Mouse (Mus musculus) testis, adult 2 months (tissue): ENCODE data around the gene Pstpip1. TPM values are rescaled to one million over a fixed set of nuclear protein-coding genes. Genes with fewer than 3 reads are reported as not detected.

Experiments
- H3K27ac ChIP-seq: fragments of 200-500 bp; 2 replicates; pipeline ENCODE4 v1.5.1; 2012; ENCODE audit warnings: low read depth, low read length; ENCODE audit not compliant: control insufficient read depth, insufficient read depth
- H3K27me3 ChIP-seq: fragments of 200-500 bp; 2 replicates; pipeline ENCODE4 v1.6.1; 2012; ENCODE audit warnings: mild to moderate bottlenecking, low read length, moderate library complexity; ENCODE audit not compliant: control insufficient read depth, insufficient read depth
- H3K36me3 ChIP-seq: fragments of 200-500 bp; 2 replicates; pipeline ENCODE4 v1.6.1; 2012; ENCODE audit warnings: mild to moderate bottlenecking, low read length; ENCODE audit not compliant: control insufficient read depth, insufficient read depth
- H3K4me1 ChIP-seq: fragments of 200-500 bp; 2 replicates; pipeline ENCODE4 v1.6.1; 2012; ENCODE audit warnings: low read length; ENCODE audit not compliant: control insufficient read depth, insufficient read depth
- H3K4me3 ChIP-seq: fragments of 200-500 bp; 2 replicates; pipeline ENCODE4 v1.5.1; 2012; ENCODE audit warnings: low read depth, mild to moderate bottlenecking, low read length, moderate library complexity, mixed read lengths; ENCODE audit not compliant: control insufficient read depth
- CTCF ChIP-seq: fragments of 200-500 bp; IDR thresholded peaks from 2 replicates; pipeline ENCODE4 v1.5.1; 2012; ENCODE audit warnings: low read depth, mild to moderate bottlenecking, inconsistent platforms, low read length, moderate library complexity; ENCODE audit not compliant: control insufficient read depth, insufficient read depth, insufficient replicate concordance
- POLR2A ChIP-seq: fragments of 200-500 bp; IDR thresholded peaks from 2 replicates; pipeline ENCODE4 v1.6.1; 2012; ENCODE audit warnings: low read depth, mild to moderate bottlenecking, inconsistent platforms, low read length, moderate library complexity; ENCODE audit not compliant: control insufficient read depth
- polyA plus RNA-seq: library from polyadenylated mRNA; depleted of rRNA; stranded (reverse); fragments of >200 nt; gene quantifications from 2 replicates; pipeline ENCODE4 v1.2.3, GENCODE M21; 2012; rRNA removed

The Pstpip1 gene
- 3.6 and 4.8 TPM in 2 replicates for polyA plus RNA-seq

GRCm38 (mm10) chr9:56089778-56090520 lies at the start of gene Pstpip1:
Gene Pstpip1 (plus strand): TSS chr9:56089962.
- Histone ChIP-seq H3K4me1 (peaks cover 10% of the 10 kb centered on the region), H3K4me3 (peak within 1 kb of the TSS; percentile 38), H3K27me3 (no peaks in the 10 kb centered on the region), H3K36me3 (no peaks in the 10 kb centered on the region), H3K27ac (no peak within 1 kb of the TSS)
- TF ChIP-seq POLR2A (no peak), CTCF (no peak)

GRCm38 (mm10) chr9:56041372-56042180 lies 48.2 kb upstream of the Pstpip1 start, which contains the start of gene Rcn2:
Gene Rcn2 (plus strand): TSS chr9:56041845.
- TF ChIP-seq CTCF, result no peak
- peak; percentile 93 for TF ChIP-seq POLR2A
- Histone ChIP-seq H3K4me1 (peaks cover 2% of the 10 kb centered on the region; the same call in 1 of the 2 replicates), H3K4me3 (peak within 1 kb of the TSS; percentile 91), H3K27ac (peak within 1 kb of the TSS; percentile 81), H3K36me3 (no peaks in the 10 kb centered on the region), H3K27me3 (no peaks in the 10 kb centered on the region)

GRCm38 (mm10) chr9:56042181-56042621 lies 47.6 kb upstream of the Pstpip1 start:
- Histone ChIP-seq H3K4me1 (peaks cover 2% of the 10 kb centered on the region; the same call in 1 of the 2 replicates), H3K4me3 (peak overlapping the region; percentile 91), H3K36me3 (no peaks in the 10 kb centered on the region), H3K27me3 (no peaks in the 10 kb centered on the region), H3K27ac (peak overlapping the region; percentile 81)
- TF ChIP-seq CTCF, result no peak
- no peak for TF ChIP-seq POLR2A

GRCm38 (mm10) chr9:56053796-56054195 lies 36.0 kb upstream of the Pstpip1 start:
- peaks cover 2% of the 10 kb centered on the region; the same call in 1 of the 2 replicates for H3K36me3 ChIP-seq
- no peaks in the 10 kb centered on the region for H3K4me1 ChIP-seq
- H3K4me3 ChIP-seq, result no peak overlapping the region
- TF ChIP-seq CTCF (no peak), POLR2A (no peak)
- H3K27ac ChIP-seq, result no peak overlapping the region
- H3K27me3 ChIP-seq, result no peaks in the 10 kb centered on the region

- Histone ChIP-seq H3K27me3 (no peaks in the 10 kb centered on the region), H3K27ac (no peak overlapping the region), H3K4me1 (no peaks in the 10 kb centered on the region), H3K4me3 (no peak overlapping the region), H3K36me3 (peaks cover 2% of the 10 kb centered on the region)
- TF ChIP-seq POLR2A (no peak), CTCF (no peak)
Measured at GRCm38 (mm10) chr9:56056147-56056546, 33.6 kb upstream of the Pstpip1 start.

- no peak for TF ChIP-seq CTCF
- no peak for TF ChIP-seq POLR2A
- no peaks in the 10 kb centered on the region; the same call in none of the 2 replicates for H3K36me3 ChIP-seq
- H3K4me1 ChIP-seq, result peaks cover 2% of the 10 kb centered on the region
- H3K27me3 ChIP-seq, result no peaks in the 10 kb centered on the region
- H3K27ac ChIP-seq, result no peak overlapping the region
- H3K4me3 ChIP-seq, result no peak overlapping the region
Measured at GRCm38 (mm10) chr9:56062336-56062735, 27.4 kb upstream of the Pstpip1 start.

GRCm38 (mm10) chr9:56065011-56065410 lies 24.8 kb upstream of the Pstpip1 start:
- no peaks in the 10 kb centered on the region for H3K27me3 ChIP-seq
- H3K36me3 ChIP-seq, result no peaks in the 10 kb centered on the region; the same call in 1 of the 2 replicates
- H3K4me3 ChIP-seq, result no peak overlapping the region
- peaks cover 2% of the 10 kb centered on the region for H3K4me1 ChIP-seq
- no peak for TF ChIP-seq CTCF
- no peak for TF ChIP-seq POLR2A
- H3K27ac ChIP-seq, result no peak overlapping the region
